Comparison of ENCODE assay signal across 8 mouse cellular contexts in genomic region chr11:108148491-108148890, GRCm38 (mm10).
DNase-seq lines count a peak whose midpoint lies in the region; ATAC-seq and TF ChIP-seq lines count a peak whose summit lies in the region.

No protein-coding gene starts in this region.

- H3K36me3 ChIP-seq in forebrain, embryonic 10.5 days (replicated peaks) = no peaks in the 10 kb centered on the region
- H3K36me3 ChIP-seq in forebrain, embryonic 11.5 days (ENCODE audit: control insufficient read depth, insufficient read depth, low read length) = no peaks in the 10 kb centered on the region
- H3K36me3 ChIP-seq in embryonic facial prominence, embryonic 10.5 days (replicated peaks) = no peaks in the 10 kb centered on the region
- no peaks in the 10 kb centered on the region for H3K36me3 ChIP-seq in liver, embryonic 14.5 days (replicated peaks; ENCODE audit: control insufficient read depth, insufficient read depth, low read depth)

- ATAC-seq in forebrain, embryonic 11.5 days (replicated peaks; ENCODE audit: low FRiP score) = no peak
- ATAC-seq in liver, embryonic 14.5 days (ENCODE audit: insufficient read depth) = peak; percentile 65; the same call in 1 of the 2 replicates

- no peaks in the 10 kb centered on the region for H3K9me3 ChIP-seq in forebrain, embryonic 10.5 days
- no peaks in the 10 kb centered on the region for H3K9me3 ChIP-seq in forebrain, embryonic 11.5 days (ENCODE audit: control insufficient read depth, low read length)
- H3K9me3 ChIP-seq in embryonic facial prominence, embryonic 10.5 days = no peaks in the 10 kb centered on the region
- no peaks in the 10 kb centered on the region for H3K9me3 ChIP-seq in liver, embryonic 14.5 days (ENCODE audit: control insufficient read depth, low read length)

- no peak overlapping the region for H3K4me3 ChIP-seq in forebrain, embryonic 10.5 days
- H3K4me3 ChIP-seq in forebrain, embryonic 11.5 days (ENCODE audit: low read depth, low read length) = no peak overlapping the region
- H3K4me3 ChIP-seq in layer of hippocampus, adult 2 months = no peak overlapping the region
- H3K4me3 ChIP-seq in embryonic facial prominence, embryonic 10.5 days = no peak overlapping the region
- no peak overlapping the region for H3K4me3 ChIP-seq in liver, embryonic 14.5 days (ENCODE audit: insufficient read depth in 1 of 2, low read depth in 2 of 2, low read length in 2 of 2)

- H3K4me1 ChIP-seq in forebrain, embryonic 10.5 days = peaks cover 52% of the 10 kb centered on the region
- H3K4me1 ChIP-seq in forebrain, embryonic 11.5 days (replicated peaks; ENCODE audit: control insufficient read depth, insufficient read depth, low read length) = peaks cover 8% of the 10 kb centered on the region; the same call in 1 of the 2 replicates
- H3K4me1 ChIP-seq in embryonic facial prominence, embryonic 10.5 days = peaks cover 42% of the 10 kb centered on the region
- peaks cover 4 to 17% of the 10 kb centered on the region in 2 experiments; a peak in 3 of 4 replicates for H3K4me1 ChIP-seq in liver, embryonic 14.5 days (replicated peaks; ENCODE audit: control insufficient read depth in 2 of 2, insufficient read depth in 2 of 2, low read length in 1 of 2)

- 31% methylated on average over 4 of the region's 4 CpGs for WGBS in forebrain, embryonic 10.5 days
- 19% methylated on average over 4 of the region's 4 CpGs for WGBS in forebrain, embryonic 11.5 days
- WGBS in embryonic facial prominence, embryonic 10.5 days = 35% methylated on average over 4 of the region's 4 CpGs
- 9% methylated on average over 4 of the region's 4 CpGs for WGBS in liver, embryonic 14.5 days (ENCODE audit: insufficient replicate concordance)

- intact Hi-C loops in gastrocnemius, postnatal 14 days (cut with DNase I; ENCODE audit: low total_unique reads) = no loop called here

- no peak overlapping the region for H3K9ac ChIP-seq in forebrain, embryonic 11.5 days (ENCODE audit: low read length)
- no peak overlapping the region for H3K9ac ChIP-seq in liver, embryonic 14.5 days (replicated peaks)

- TF ChIP-seq EP300 in liver, embryonic 14.5 days (IDR thresholded peaks at IDR 0.05; ENCODE audit: low read depth) = peak; percentile 57

- DNase-seq in forebrain, embryonic 10.5 days (ENCODE audit: extremely low spot score, low spot score) = no peak
- no peak for DNase-seq in forebrain, embryonic 11.5 days (ENCODE audit: low spot score)
- DNase-seq in layer of hippocampus, adult 2 months (ENCODE audit: low spot score in 2 of 2) = no peak
- DNase-seq in layer of hippocampus, postnatal 10 days (ENCODE audit: low spot score in 2 of 2) = no peak
- DNase-seq in embryonic facial prominence, embryonic 10.5 days (ENCODE audit: low spot score) = no peak
- peak; percentile 22 to 40 (median 33) for DNase-seq in liver, embryonic 14.5 days (ENCODE audit: low read depth in 3 of 3, low spot score in 3 of 3)
- DNase-seq in gastrocnemius, postnatal 14 days = no peak
- no peak for DNase-seq in cerebellum, adult 8-10 months

- H3K27ac ChIP-seq in forebrain, embryonic 10.5 days = peak overlapping the region; percentile 35; the same call in 1 of the 2 replicates
- no peak overlapping the region for H3K27ac ChIP-seq in forebrain, embryonic 11.5 days (ENCODE audit: low read depth, low read length)
- peak overlapping the region; percentile 75 for H3K27ac ChIP-seq in layer of hippocampus, adult 2 months
- 0 out of 2 replicates have a peak overlapping the region, but pooled peaks have one; percentile 1 for H3K27ac ChIP-seq in embryonic facial prominence, embryonic 10.5 days (replicated peaks)
- H3K27ac ChIP-seq in liver, embryonic 14.5 days = no peak overlapping the region

- TF ChIP-seq CTCF in layer of hippocampus, adult 2 months (conservative IDR thresholded peaks at IDR 0.05) = no peak
- no peak for TF ChIP-seq CTCF in liver, embryonic 14.5 days (IDR thresholded peaks at IDR 0.05; ENCODE audit: low read depth)

- H3K4me2 ChIP-seq in forebrain, embryonic 11.5 days (ENCODE audit: low read depth, low read length, severe bottlenecking) = no peak overlapping the region
- H3K4me2 ChIP-seq in liver, embryonic 14.5 days (ENCODE audit: low read depth) = no peak overlapping the region

- H3K27me3 ChIP-seq in forebrain, embryonic 10.5 days (ENCODE audit: poor library complexity, severe bottlenecking) = peaks cover 5% of the 10 kb centered on the region; the same call in 1 of the 2 replicates
- H3K27me3 ChIP-seq in forebrain, embryonic 11.5 days (ENCODE audit: control insufficient read depth, insufficient read depth, low read length) = no peaks in the 10 kb centered on the region
- H3K27me3 ChIP-seq in embryonic facial prominence, embryonic 10.5 days (replicated peaks; ENCODE audit: low read depth, poor library complexity, severe bottlenecking) = no peaks in the 10 kb centered on the region
- no peaks in the 10 kb centered on the region for H3K27me3 ChIP-seq in liver, embryonic 14.5 days (ENCODE audit: control insufficient read depth, insufficient read depth, low read length)

Comparison
In these comparisons a context has a peak if more than half of its experiments do, and no peak if none do; other contexts are left out.
1. H3K27ac ChIP-seq: peak in forebrain, embryonic 10.5 days (single experiment), layer of hippocampus, adult 2 months (single experiment) and embryonic facial prominence, embryonic 10.5 days (single experiment); none in forebrain, embryonic 11.5 days (single experiment) and liver, embryonic 14.5 days (single experiment).
2. DNase-seq: peak in liver, embryonic 14.5 days (3 of 3); none in forebrain, embryonic 10.5 days (single experiment), forebrain, embryonic 11.5 days (single experiment), layer of hippocampus, adult 2 months (0 of 2), layer of hippocampus, postnatal 10 days (0 of 2), embryonic facial prominence, embryonic 10.5 days (single experiment), gastrocnemius, postnatal 14 days (single experiment) and cerebellum, adult 8-10 months (single experiment).